Mouse (Mus musculus) embryonic facial prominence, embryonic 10.5 days (tissue): Measurements from ENCODE around the gene Ap3d1. TPM values are rescaled to one million over a fixed set of nuclear protein-coding genes. Genes with fewer than 3 reads are reported as not detected.

Source experiments
- DNase-seq: peaks from one replicate; pipeline ENCODE4 v3.0.0-alpha.2; 2017; ENCODE audit warnings: low spot score
- H3K27ac ChIP-seq: fragments of 300-500 bp; sonication (generic); replicated peaks from 2 replicates; pipeline ENCODE4 v1.5.1; 2016; ENCODE audit warnings: mild to moderate bottlenecking
- H3K27me3 ChIP-seq: fragments of 300-500 bp; sonication (generic); replicated peaks from 2 replicates; pipeline ENCODE4 v1.6.1; 2016; ENCODE audit warnings: low read depth, mild to moderate bottlenecking; ENCODE audit not compliant: poor library complexity, severe bottlenecking
- H3K36me3 ChIP-seq: fragments of 300-500 bp; sonication (generic); replicated peaks from 2 replicates; pipeline ENCODE4 v1.6.1; 2016; ENCODE audit warnings: mild to moderate bottlenecking, moderate library complexity
- H3K4me1 ChIP-seq: fragments of 300-500 bp; sonication (generic); 2 replicates; pipeline ENCODE4 v1.6.1; 2016
- H3K4me3 ChIP-seq: fragments of 300-500 bp; sonication (generic); 2 replicates; pipeline ENCODE4 v1.5.1; 2016; ENCODE audit warnings: mild to moderate bottlenecking, moderate library complexity
- H3K9me3 ChIP-seq: fragments of 300-500 bp; sonication (generic); 2 replicates; pipeline ENCODE4 v1.6.1; 2016; ENCODE audit warnings: mild to moderate bottlenecking
- WGBS: fragments of 180-500 bp; shearing (Covaris S2); methylation state at CpG from one replicate; pipeline ENCODE4 v1.1.7; 2016; 5-methylcytosine and 5-hydroxymethylcytosine counted together
- polyA plus RNA-seq: library from polyadenylated mRNA; unstranded; fragments of >200 nt; fragmentation: Nextera tagmentation; extraction: Ambion mirVana; gene quantifications from 2 replicates; pipeline ENCODE4 v1.2.1, GENCODE M21; 2016

The Ap3d1 gene
- polyA plus RNA-seq, 1 experiment from 2014 or later, result 60.5 TPM

DNA sequence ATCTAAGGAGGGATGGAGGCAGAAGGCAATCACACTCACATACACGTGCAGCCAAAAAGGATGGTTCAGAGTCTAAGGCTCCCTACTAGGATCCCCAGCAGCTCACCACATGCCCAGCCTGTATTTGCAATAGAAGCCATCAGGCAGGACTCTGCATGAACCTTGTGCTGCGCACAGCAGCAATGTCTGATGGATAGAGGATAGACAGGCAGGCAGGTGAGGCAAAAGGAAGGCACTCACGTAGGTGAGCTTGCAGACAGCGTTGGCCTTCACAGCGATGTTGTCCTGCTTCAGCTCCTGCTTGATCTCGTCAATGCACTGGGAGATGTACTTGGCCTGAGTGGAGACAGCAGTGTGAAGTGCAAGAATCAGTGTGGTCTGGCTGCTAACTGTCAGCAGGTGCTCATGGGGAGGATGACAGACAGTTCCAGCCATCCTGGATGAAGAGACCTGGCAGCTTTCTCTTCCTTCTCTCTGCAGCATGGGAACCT is 9.4 kb downstream of the Ap3d1 start:
- no peak overlapping the region for H3K27ac ChIP-seq
- DNase-seq, result no peak
- H3K4me3 ChIP-seq, result no peak overlapping the region
- H3K27me3 ChIP-seq, result no peaks in the 10 kb centered on the region
- H3K4me1 ChIP-seq, result no peaks in the 10 kb centered on the region
- WGBS, result 95% methylated on average over 6 of the region's 6 CpGs
- H3K36me3 ChIP-seq, result peaks cover 94% of the 10 kb centered on the region
- no peaks in the 10 kb centered on the region for H3K9me3 ChIP-seq

DNA sequence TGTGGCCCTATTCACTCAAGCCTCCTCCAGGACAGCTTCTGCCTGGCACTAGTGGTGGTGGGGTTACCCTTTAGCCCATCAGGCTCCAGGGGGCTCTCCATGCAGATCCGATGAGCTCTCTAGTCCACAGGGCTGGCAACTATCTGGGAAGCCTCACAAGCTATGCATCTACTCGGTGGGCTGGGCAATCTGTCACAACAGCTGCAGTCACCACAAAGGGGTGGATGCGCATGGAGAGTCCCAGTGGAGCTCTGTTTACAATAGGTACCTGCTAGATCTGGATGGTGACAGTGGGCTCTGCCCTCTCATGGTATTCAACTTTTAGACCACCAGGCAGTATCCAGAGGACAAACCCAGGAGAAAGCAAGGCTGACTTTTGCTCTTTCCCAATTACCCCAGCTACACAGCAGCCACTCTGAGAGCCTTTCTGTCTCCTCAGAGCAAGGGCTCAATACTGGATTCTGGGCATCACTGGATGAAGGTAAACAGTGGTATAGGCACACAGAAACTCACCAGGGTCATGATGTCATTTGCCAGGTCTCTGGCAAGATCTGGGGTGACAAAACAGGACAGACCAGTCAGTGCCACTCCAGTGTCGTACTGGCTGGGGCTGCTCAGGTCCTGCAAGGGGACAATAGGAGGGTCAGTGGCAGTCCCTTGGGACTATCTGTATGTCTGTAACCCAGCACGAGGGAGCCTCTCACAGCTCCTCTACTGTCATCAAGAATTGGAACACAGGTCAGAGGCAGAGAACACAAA is 14.5 kb downstream of the Ap3d1 start:
- Histone ChIP-seq H3K4me1 (no peaks in the 10 kb centered on the region), H3K27ac (no peak overlapping the region), H3K27me3 (no peaks in the 10 kb centered on the region), H3K4me3 (no peak overlapping the region), H3K36me3 (peaks cover 100% of the 10 kb centered on the region), H3K9me3 (no peaks in the 10 kb centered on the region)
- DNase-seq, result no peak
- 89% methylated on average over 5 of the region's 5 CpGs for WGBS

DNA sequence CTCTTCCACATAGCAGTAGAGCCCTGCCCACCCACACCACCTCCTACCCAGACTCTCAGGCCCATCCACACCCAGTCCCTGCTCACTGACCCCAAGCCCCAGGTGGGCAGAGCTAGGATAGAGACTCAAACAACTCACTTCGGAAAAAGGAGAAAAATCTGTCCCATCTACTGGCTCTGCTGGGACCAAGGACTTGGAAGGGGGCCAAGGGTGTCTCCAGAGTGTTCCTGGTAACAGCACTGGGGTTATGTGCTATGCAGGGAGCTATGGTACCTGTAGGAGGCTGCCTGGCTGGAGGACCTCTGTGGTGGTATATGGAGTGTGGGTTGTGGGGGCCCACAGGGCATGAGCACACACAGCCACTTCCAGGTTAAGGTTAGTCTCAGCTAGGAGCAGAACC is 24.8 kb downstream of the Ap3d1 start:
- Histone ChIP-seq H3K9me3 (no peaks in the 10 kb centered on the region), H3K27me3 (no peaks in the 10 kb centered on the region), H3K4me1 (no peaks in the 10 kb centered on the region), H3K4me3 (0 out of 2 replicates have a peak overlapping the region, but pooled peaks have one; percentile 1), H3K27ac (no peak overlapping the region), H3K36me3 (peaks cover 100% of the 10 kb centered on the region)
- 90% methylated on average over 1 of the region's 1 CpGs for WGBS
- no peak for DNase-seq

DNA sequence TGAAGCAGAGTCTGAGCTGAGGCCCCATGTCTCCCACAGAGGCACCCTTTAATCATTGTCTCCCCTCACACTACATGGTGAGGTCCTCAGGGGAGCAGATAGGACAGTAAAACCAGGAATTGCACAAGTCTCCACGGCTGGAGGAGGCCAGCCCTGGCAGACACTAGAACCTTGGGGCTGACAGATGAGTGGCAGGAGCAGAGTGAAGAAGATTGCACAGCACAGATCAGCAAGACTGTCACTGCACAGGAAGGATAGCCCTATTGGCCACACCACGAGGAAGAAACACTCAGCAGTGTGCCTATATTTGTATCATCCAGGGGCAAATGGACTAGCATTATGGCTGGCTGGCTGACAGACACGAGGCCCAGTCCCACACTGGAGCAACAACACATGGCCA is 31.2 kb downstream of the Ap3d1 start:
- peaks cover 100% of the 10 kb centered on the region for H3K36me3 ChIP-seq
- 92% methylated on average over 3 of the region's 3 CpGs for WGBS

DNA sequence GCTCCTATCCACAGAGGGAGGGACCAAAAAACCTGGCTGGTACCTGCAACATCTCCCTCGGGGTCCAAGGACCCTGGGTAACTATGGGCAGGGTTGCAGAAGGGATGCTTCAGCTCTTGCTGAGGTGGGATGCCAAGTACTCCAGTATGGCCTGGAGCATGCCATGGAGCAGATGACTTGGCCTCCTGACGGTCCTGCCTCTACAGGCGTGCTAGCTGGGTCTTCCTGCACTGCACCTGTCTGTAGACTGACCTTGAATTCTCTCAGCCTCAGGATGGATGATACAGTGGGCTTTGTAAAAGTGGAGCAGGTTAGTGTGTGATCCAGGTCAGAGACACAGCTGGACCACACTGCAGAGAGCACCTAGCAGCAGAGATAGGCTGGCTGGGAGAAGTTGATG is 36.6 kb downstream of the Ap3d1 start:
- no peak overlapping the region for H3K4me3 ChIP-seq
- peaks cover 55% of the 10 kb centered on the region for H3K36me3 ChIP-seq
- no peaks in the 10 kb centered on the region for H3K27me3 ChIP-seq
- H3K4me1 ChIP-seq, result peaks cover 31% of the 10 kb centered on the region
- H3K9me3 ChIP-seq, result no peaks in the 10 kb centered on the region
- no peak for DNase-seq
- 74% methylated on average over 3 of the region's 3 CpGs for WGBS
- H3K27ac ChIP-seq, result no peak overlapping the region

More for the DNA sequence above, 31.2 kb downstream of the Ap3d1 start:
- H3K27ac ChIP-seq, result no peak overlapping the region
- no peaks in the 10 kb centered on the region for H3K9me3 ChIP-seq
- H3K4me1 ChIP-seq, result no peaks in the 10 kb centered on the region
- H3K27me3 ChIP-seq, result no peaks in the 10 kb centered on the region
- DNase-seq, result no peak
- no peak overlapping the region for H3K4me3 ChIP-seq

DNA sequence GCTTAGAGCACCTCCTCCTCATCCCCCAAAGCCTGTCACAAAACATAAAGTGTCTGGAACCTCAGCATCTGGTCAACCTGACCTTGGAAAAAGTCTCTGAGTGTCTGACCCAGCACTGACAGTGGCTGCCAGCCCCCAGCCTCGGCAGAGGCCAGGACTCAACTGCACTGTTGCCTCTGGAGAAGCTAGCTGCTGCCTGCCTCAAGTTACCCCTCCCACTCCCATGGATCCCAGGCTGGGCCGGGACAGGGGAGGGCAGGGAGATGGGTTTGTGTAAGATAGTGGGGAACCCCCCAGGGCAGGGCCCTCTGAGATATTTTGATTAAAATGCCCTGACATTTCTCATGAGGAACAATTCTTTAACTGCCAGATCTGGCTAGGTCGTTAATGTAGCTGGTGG is 37.0 kb downstream of the Ap3d1 start:
- Histone ChIP-seq H3K9me3 (no peaks in the 10 kb centered on the region), H3K4me1 (peaks cover 33% of the 10 kb centered on the region), H3K4me3 (no peak overlapping the region), H3K27me3 (no peaks in the 10 kb centered on the region), H3K36me3 (peaks cover 51% of the 10 kb centered on the region), H3K27ac (no peak overlapping the region)
- WGBS, result 69% methylated on average over 3 of the region's 3 CpGs
- no peak for DNase-seq

DNA sequence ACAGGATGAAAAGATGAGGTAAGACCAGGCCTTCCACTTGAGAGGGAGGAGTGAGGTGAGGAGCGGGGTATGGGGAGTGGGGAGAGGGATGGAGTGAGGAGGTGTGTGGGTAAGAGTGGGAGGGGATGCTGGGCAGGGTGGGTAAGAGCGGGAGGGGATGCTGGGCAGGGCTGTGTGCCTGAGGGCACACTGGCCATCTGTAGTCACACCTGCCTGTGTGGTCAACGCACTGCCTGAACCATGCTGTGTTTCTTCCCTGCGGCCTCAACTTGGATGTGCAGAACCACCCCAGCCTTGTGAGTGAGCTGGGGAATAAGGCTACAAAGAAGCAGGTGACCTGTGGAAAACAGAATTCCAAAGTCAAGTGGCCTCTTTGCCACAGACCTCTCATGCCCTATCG is 37.6 kb downstream of the Ap3d1 start:
- Histone ChIP-seq H3K4me1 (peaks cover 37% of the 10 kb centered on the region), H3K4me3 (no peak overlapping the region), H3K27ac (no peak overlapping the region), H3K27me3 (no peaks in the 10 kb centered on the region), H3K36me3 (peaks cover 45% of the 10 kb centered on the region), H3K9me3 (no peaks in the 10 kb centered on the region)
- no peak for DNase-seq
- WGBS, result 84% methylated on average over 5 of the region's 5 CpGs

DNA sequence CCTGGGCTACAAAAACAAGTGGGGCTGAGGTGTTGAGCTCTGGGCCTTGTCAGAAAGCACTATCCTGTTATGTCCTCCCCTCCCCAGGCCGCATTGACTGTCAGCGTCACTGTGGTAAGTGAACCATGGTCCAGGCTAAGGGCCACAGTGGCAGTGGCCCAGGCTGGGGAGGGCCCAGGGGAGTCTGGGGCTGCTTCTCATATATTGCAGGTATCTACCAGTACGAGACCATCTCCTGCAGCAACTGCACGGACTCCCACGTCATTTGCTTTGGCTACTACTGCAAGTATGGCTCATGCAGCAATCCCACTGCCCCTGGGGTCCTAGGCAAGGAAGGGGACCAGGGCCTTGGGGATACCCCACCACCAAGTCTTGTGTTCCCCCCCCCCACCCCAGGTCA is 38.4 kb downstream of the Ap3d1 start:
- Histone ChIP-seq H3K4me3 (peak overlapping the region; percentile 76), H3K4me1 (peaks cover 39% of the 10 kb centered on the region), H3K9me3 (no peaks in the 10 kb centered on the region), H3K27ac (no peak overlapping the region), H3K36me3 (peaks cover 43% of the 10 kb centered on the region), H3K27me3 (no peaks in the 10 kb centered on the region)
- no peak for DNase-seq
- 84% methylated on average over 5 of the region's 5 CpGs for WGBS

DNA sequence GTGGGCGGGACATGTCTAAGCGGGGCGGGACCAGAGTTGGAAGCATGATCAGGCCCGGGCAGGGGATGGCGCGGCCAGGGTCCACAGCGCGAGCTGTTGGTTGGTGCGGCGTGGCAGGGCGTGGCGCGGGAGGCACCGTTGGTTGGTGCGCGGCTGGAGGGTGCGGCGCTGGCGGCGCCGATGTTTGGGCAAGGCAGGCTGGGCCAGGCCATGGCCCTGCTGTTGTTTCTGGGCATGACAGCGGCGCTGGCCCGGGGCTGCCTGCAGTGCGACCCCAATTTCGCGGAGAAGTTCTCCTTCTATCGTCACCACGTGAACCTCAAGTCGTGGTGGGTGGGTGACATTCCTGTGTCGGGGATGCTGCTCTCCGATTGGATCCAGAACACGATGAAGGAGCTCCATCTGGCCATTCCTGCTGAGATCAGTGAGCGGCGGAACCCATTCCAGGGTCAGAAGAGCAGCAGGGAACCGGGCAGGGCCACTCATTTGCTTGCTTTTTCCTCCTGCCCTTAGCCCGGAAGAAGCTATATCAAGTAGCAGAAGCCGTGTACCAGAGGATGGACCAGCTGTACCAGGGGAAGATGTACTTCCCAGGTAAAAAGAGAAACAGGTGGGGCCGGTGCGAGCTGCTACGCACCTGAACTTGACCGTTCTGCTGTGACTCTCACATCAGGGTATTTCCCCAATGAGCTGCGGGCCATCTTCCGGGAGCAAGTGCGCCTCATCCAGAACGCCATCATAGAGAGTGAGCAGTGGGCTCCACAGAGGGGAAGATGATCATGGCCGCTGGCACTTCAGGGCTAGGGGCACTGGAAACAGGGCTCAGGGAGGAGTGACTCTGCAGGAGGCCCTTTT is 39.3 kb downstream of the Ap3d1 start:
- peak overlapping the region; percentile 76 for H3K4me3 ChIP-seq
- WGBS, result 2% methylated on average over 47 of the region's 47 CpGs
- peak overlapping the region; percentile 89 for H3K27ac ChIP-seq
- no peaks in the 10 kb centered on the region for H3K27me3 ChIP-seq
- DNase-seq, result peak; percentile 96
- H3K4me1 ChIP-seq, result peaks cover 45% of the 10 kb centered on the region
- no peaks in the 10 kb centered on the region for H3K9me3 ChIP-seq
- peaks cover 43% of the 10 kb centered on the region for H3K36me3 ChIP-seq

DNA sequence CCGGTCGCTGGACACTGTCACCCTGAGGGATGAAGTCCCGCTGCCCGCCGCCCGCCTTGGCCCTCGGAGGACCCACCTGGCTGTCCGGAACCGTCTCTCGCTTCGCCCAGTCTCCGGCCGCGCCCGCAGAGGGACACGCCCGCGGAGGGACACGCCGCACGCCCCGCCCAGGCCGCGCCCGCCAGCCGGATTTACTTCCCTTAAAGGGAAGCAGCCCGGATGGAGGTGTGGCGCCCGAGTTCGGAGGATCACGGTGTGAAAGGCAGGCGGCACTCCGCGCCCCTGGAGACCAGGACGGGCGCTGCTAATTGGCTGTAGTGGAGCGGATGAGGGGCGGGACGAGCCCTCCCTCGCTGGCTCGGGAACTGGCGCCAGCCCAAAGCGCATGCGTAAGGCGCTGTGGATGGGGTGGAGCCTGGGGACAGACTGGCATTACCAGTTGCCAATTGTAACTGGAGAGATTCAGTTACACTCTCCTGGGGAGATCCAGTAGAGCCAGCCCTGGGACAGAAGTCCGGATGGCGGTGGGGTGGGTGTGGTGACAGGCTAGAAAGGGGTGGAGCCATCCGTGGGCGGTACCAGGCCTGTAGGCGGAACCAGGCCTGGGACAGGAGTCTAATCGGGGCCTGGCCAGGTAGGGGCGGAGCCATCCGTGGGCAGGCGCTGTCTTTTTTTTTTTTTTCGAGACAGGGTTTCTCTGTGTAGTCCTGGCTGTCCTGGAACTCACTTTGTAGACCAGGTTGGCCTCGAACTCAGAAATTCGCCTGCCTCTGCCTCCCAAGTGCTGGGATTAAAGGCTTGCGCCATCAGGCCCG is 40.1 kb downstream of the Ap3d1 start, which contains the start of the genes Mob3a and Izumo4:
Gene Mob3a (minus strand): TSS at position 257 of the 815 bp plus-strand sequence.
Gene Izumo4 (plus strand): TSS at position 464 of the 815 bp plus-strand sequence.
- Histone ChIP-seq H3K4me3 (peak within 1 kb of the TSS; percentile 76), H3K27me3 (no peaks in the 10 kb centered on the region), H3K4me1 (peaks cover 45% of the 10 kb centered on the region), H3K9me3 (no peaks in the 10 kb centered on the region), H3K36me3 (peaks cover 36% of the 10 kb centered on the region), H3K27ac (peak within 1 kb of the TSS; percentile 89)
- DNase-seq, result peak; percentile 100
- WGBS, result under 1% methylated on average over 59 of the region's 59 CpGs

DNA sequence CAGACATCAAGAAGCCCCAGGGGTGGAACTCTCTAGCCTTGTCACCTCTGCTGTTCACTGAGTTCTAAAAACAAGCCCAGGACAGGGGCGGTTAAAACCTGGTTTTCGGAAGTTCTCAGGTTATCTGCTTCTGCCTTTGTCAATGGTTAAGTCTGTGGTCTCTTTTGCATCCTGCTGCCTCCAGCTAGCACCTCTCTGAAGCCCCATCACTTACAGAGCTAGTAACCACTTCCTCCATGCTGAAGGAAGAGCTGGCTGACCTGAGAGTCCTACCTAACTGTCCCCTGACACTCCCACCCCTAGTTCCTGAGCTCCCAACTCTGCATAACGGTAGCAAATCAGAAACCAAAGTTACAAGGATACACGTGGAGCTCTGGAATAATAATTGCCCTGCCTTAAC is 41.3 kb downstream of the Ap3d1 start:
- Histone ChIP-seq H3K27me3 (no peaks in the 10 kb centered on the region), H3K27ac (no peak overlapping the region; the same call in 1 of the 2 replicates), H3K36me3 (peaks cover 24% of the 10 kb centered on the region), H3K4me3 (peak overlapping the region; percentile 76), H3K4me1 (peaks cover 53% of the 10 kb centered on the region), H3K9me3 (no peaks in the 10 kb centered on the region)
- DNase-seq, result no peak
- WGBS, result 47% methylated on average over 4 of the region's 4 CpGs

DNA sequence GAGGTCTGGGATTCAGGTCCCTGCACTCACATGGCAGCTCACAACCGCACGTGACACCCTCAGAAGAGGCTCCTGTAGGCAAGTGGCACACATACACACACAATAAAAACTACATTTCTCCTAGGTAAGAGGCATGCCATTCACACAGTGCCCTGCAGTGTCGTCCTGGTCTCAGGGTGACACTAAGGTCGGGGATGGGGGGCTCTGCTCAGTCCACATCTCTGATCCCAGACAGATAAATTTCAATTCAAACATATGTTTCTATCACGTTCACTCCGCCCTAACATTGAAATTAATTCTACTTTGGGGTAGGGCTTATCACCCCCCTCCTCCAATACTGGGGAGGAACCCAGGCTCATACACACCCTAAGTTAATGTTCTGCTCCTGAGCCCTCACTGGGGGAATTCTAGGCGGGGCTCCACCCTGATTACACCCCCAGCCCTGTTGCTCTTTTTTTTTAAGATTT is 42.0 kb downstream of the Ap3d1 start:
- Histone ChIP-seq H3K9me3 (no peaks in the 10 kb centered on the region), H3K36me3 (peaks cover 17% of the 10 kb centered on the region), H3K4me3 (peak overlapping the region; percentile 14; the same call in 1 of the 2 replicates), H3K4me1 (peaks cover 60% of the 10 kb centered on the region), H3K27ac (no peak overlapping the region), H3K27me3 (no peaks in the 10 kb centered on the region)
- DNase-seq, result no peak
- whole genome bisulfite sequencing, result 85% methylated on average over 7 of the region's 7 CpGs
